Mouse (Mus musculus): ENCODE data around the gene Bdh1. TPM values are rescaled to one million over a fixed set of nuclear protein-coding genes. Genes with fewer than 3 reads are reported as not detected.
"Not testable (repeated sequence)": the region's sequence is repeated elsewhere in the genome, so short reads cannot be mapped to it uniquely, and the experiment has no call there.

Bdh1 gene
- polyA plus RNA-seq, 1 experiment from 2014 or later = 98.2 TPM

GRCm38 (mm10) chr16:31465630-31466029, 43.5 kb downstream of the Bdh1 start:
- Histone ChIP-seq H3K27ac (ENCODE audit: low read length) (no peak overlapping the region), H3K4me1 (ENCODE audit: control insufficient read depth, insufficient read depth, low read length) (peaks cover 2% of the 10 kb centered on the region; the same call in 1 of the 2 replicates), H3K9ac (ENCODE audit: low read length) (no peak overlapping the region), H3K36me3 (ENCODE audit: control insufficient read depth, insufficient read depth, low read length) (no peaks in the 10 kb centered on the region), H3K9me3 (replicated peaks; ENCODE audit: control insufficient read depth, low read length) (no peaks in the 10 kb centered on the region), H3K27me3 (ENCODE audit: control insufficient read depth, insufficient read depth, low read length) (no peaks in the 10 kb centered on the region), H3K4me2 (ENCODE audit: low read depth, low read length) (no peak overlapping the region), H3K4me3 (replicated peaks; ENCODE audit: low read length) (no peak overlapping the region)
- no peak for ATAC-seq (ENCODE audit: insufficient read depth, low FRiP score)
- WGBS = 32% methylated on average over 4 of the region's 4 CpGs

DNA sequence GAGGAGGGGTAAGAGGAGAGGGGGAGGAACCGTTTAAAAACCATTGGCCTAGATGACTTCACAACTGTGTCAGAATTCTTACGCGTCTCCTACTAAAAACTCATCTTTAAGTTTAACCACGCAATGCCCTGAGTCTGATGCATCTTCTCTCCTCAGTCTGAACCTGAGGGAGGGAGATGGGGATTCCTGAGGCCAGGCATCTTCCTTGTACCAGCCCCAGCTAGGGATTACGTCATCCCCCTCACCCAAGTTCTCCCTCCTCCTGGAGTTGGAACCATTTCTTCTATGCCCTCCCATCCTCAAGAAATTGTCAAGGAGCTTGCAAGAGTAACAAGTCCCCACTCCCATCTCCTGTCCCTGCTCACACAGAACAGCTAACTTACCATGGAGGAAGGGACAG, 44.0 kb downstream of the Bdh1 start:
- Histone ChIP-seq H3K27me3 (ENCODE audit: control insufficient read depth, insufficient read depth, low read length) (no peaks in the 10 kb centered on the region), H3K36me3 (ENCODE audit: control insufficient read depth, insufficient read depth, low read length) (no peaks in the 10 kb centered on the region), H3K4me1 (ENCODE audit: control insufficient read depth, insufficient read depth, low read length) (peaks cover 2% of the 10 kb centered on the region; the same call in 1 of the 2 replicates), H3K27ac (ENCODE audit: low read length) (no peak overlapping the region), H3K9ac (ENCODE audit: low read length) (no peak overlapping the region), H3K4me2 (ENCODE audit: low read depth, low read length) (no peak overlapping the region), H3K9me3 (replicated peaks; ENCODE audit: control insufficient read depth, low read length) (no peaks in the 10 kb centered on the region), H3K4me3 (replicated peaks; ENCODE audit: low read length) (no peak overlapping the region)
- 77% methylated on average over 5 of the region's 5 CpGs for WGBS
- ATAC-seq (ENCODE audit: insufficient read depth, low FRiP score) = no peak

- H3K4me2 ChIP-seq (ENCODE audit: low read depth, low read length); H3K9me3 ChIP-seq (replicated peaks; ENCODE audit: control insufficient read depth, low read length); ATAC-seq (ENCODE audit: insufficient read depth, low FRiP score); H3K27me3 ChIP-seq (ENCODE audit: control insufficient read depth, insufficient read depth, low read length); H3K9ac ChIP-seq (ENCODE audit: low read length); H3K27ac ChIP-seq (ENCODE audit: low read length); H3K4me3 ChIP-seq (replicated peaks; ENCODE audit: low read length); H3K4me1 ChIP-seq (ENCODE audit: control insufficient read depth, insufficient read depth, low read length); H3K36me3 ChIP-seq (ENCODE audit: control insufficient read depth, insufficient read depth, low read length): not testable (repeated sequence)
- whole genome bisulfite sequencing = 82% methylated on average over 4 of the region's 4 CpGs
These were observed 48.7 kb downstream of the Bdh1 start for GRCm38 (mm10) chr16:31470819-31471218.

- Histone ChIP-seq H3K27me3 (ENCODE audit: control insufficient read depth, insufficient read depth, low read length) (no peaks in the 10 kb centered on the region), H3K36me3 (ENCODE audit: control insufficient read depth, insufficient read depth, low read length) (no peaks in the 10 kb centered on the region), H3K9me3 (replicated peaks; ENCODE audit: control insufficient read depth, low read length) (no peaks in the 10 kb centered on the region), H3K9ac (ENCODE audit: low read length) (no peak overlapping the region), H3K4me3 (replicated peaks; ENCODE audit: low read length) (no peak overlapping the region), H3K4me1 (ENCODE audit: control insufficient read depth, insufficient read depth, low read length) (no peaks in the 10 kb centered on the region), H3K4me2 (ENCODE audit: low read depth, low read length) (no peak overlapping the region), H3K27ac (ENCODE audit: low read length) (no peak overlapping the region)
- no peak for ATAC-seq (ENCODE audit: insufficient read depth, low FRiP score)
- WGBS = 78% methylated on average over 5 of the region's 5 CpGs
These were observed 49.9 kb downstream of the Bdh1 start for GRCm38 (mm10) chr16:31471994-31472393.

DNA sequence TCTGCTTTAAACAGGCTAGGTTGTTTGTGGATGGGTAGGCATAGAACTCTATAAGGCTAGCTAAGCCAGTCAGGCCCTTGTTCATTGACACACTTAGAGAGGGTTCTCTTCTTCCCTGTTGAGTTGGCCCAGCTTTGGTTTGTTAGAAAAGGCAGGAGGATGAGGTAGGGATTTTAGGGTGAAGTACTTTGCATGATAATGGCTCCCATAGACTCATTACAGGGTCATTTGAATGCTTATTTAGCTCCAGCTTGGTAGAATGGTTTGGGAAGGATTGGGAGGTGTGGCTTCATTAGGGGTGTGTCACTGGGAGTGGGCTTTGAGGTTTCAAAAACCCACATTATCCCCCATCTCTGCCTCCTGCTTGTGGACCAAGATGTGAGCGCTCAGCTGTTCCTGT, 51.1 kb downstream of the Bdh1 start:
- Histone ChIP-seq H3K27ac (ENCODE audit: low read length) (no peak overlapping the region), H3K4me3 (replicated peaks; ENCODE audit: low read length) (no peak overlapping the region), H3K4me1 (ENCODE audit: control insufficient read depth, insufficient read depth, low read length) (no peaks in the 10 kb centered on the region), H3K9ac (ENCODE audit: low read length) (no peak overlapping the region), H3K27me3 (ENCODE audit: control insufficient read depth, insufficient read depth, low read length) (no peaks in the 10 kb centered on the region), H3K36me3 (ENCODE audit: control insufficient read depth, insufficient read depth, low read length) (no peaks in the 10 kb centered on the region), H3K9me3 (replicated peaks; ENCODE audit: control insufficient read depth, low read length) (no peaks in the 10 kb centered on the region), H3K4me2 (ENCODE audit: low read depth, low read length) (no peak overlapping the region)
- 90% methylated on average over 1 of the region's 1 CpGs for whole genome bisulfite sequencing
- ATAC-seq (ENCODE audit: insufficient read depth, low FRiP score) = no peak

- Histone ChIP-seq H3K27ac (ENCODE audit: low read length) (peak overlapping the region; percentile 8; the same call in 1 of the 2 replicates), H3K9me3 (replicated peaks; ENCODE audit: control insufficient read depth, low read length) (no peaks in the 10 kb centered on the region), H3K9ac (ENCODE audit: low read length) (no peak overlapping the region), H3K27me3 (ENCODE audit: control insufficient read depth, insufficient read depth, low read length) (no peaks in the 10 kb centered on the region), H3K4me1 (ENCODE audit: control insufficient read depth, insufficient read depth, low read length) (no peaks in the 10 kb centered on the region), H3K4me3 (replicated peaks; ENCODE audit: low read length) (no peak overlapping the region), H3K36me3 (ENCODE audit: control insufficient read depth, insufficient read depth, low read length) (no peaks in the 10 kb centered on the region), H3K4me2 (ENCODE audit: low read depth, low read length) (no peak overlapping the region)
- 58% methylated on average over 9 of the region's 9 CpGs for WGBS
- peak; percentile 22; the same call in 1 of the 2 replicates for ATAC-seq (ENCODE audit: insufficient read depth, low FRiP score)
These were observed 53.3 kb downstream of the Bdh1 start for GRCm38 (mm10) chr16:31475123-31475968.

GRCm38 (mm10) chr16:31476872-31477603, 55.0 kb downstream of the Bdh1 start:
- no peak overlapping the region for H3K4me3 ChIP-seq (replicated peaks; ENCODE audit: low read length)
- no peak overlapping the region for H3K9ac ChIP-seq (ENCODE audit: low read length)
- ATAC-seq (ENCODE audit: insufficient read depth, low FRiP score) = 0 out of 2 replicates have a peak, but pooled peaks have one; percentile 26
- no peaks in the 10 kb centered on the region for H3K9me3 ChIP-seq (replicated peaks; ENCODE audit: control insufficient read depth, low read length)
- H3K27ac ChIP-seq (ENCODE audit: low read length) = no peak overlapping the region
- no peaks in the 10 kb centered on the region for H3K4me1 ChIP-seq (ENCODE audit: control insufficient read depth, insufficient read depth, low read length)
- no peaks in the 10 kb centered on the region for H3K36me3 ChIP-seq (ENCODE audit: control insufficient read depth, insufficient read depth, low read length)
- H3K27me3 ChIP-seq (ENCODE audit: control insufficient read depth, insufficient read depth, low read length) = no peaks in the 10 kb centered on the region
- H3K4me2 ChIP-seq (ENCODE audit: low read depth, low read length) = no peak overlapping the region
- 34% methylated on average over 7 of the region's 7 CpGs for WGBS

- WGBS = 88% methylated on average over 5 of the region's 5 CpGs
These were observed 63.3 kb downstream of the Bdh1 start for GRCm38 (mm10) chr16:31485336-31485735.

GRCm38 (mm10) chr16:31487266-31487665, 65.2 kb downstream of the Bdh1 start:
- Histone ChIP-seq H3K27me3 (ENCODE audit: control insufficient read depth, insufficient read depth, low read length) (no peaks in the 10 kb centered on the region), H3K4me3 (replicated peaks; ENCODE audit: low read length) (no peak overlapping the region), H3K36me3 (ENCODE audit: control insufficient read depth, insufficient read depth, low read length) (no peaks in the 10 kb centered on the region), H3K4me2 (ENCODE audit: low read depth, low read length) (no peak overlapping the region), H3K9ac (ENCODE audit: low read length) (no peak overlapping the region), H3K9me3 (replicated peaks; ENCODE audit: control insufficient read depth, low read length) (no peaks in the 10 kb centered on the region), H3K27ac (ENCODE audit: low read length) (no peak overlapping the region), H3K4me1 (ENCODE audit: control insufficient read depth, insufficient read depth, low read length) (peaks cover 5% of the 10 kb centered on the region; the same call in 1 of the 2 replicates)
- WGBS = 77% methylated on average over 3 of the region's 3 CpGs
- ATAC-seq (ENCODE audit: insufficient read depth, low FRiP score) = no peak

More at GRCm38 (mm10) chr16:31485336-31485735, 63.3 kb downstream of the Bdh1 start:
- H3K9ac ChIP-seq (ENCODE audit: low read length) = no peak overlapping the region
- H3K4me2 ChIP-seq (ENCODE audit: low read depth, low read length) = no peak overlapping the region
- no peaks in the 10 kb centered on the region for H3K36me3 ChIP-seq (ENCODE audit: control insufficient read depth, insufficient read depth, low read length)
- H3K27me3 ChIP-seq (ENCODE audit: control insufficient read depth, insufficient read depth, low read length) = no peaks in the 10 kb centered on the region
- no peaks in the 10 kb centered on the region for H3K9me3 ChIP-seq (replicated peaks; ENCODE audit: control insufficient read depth, low read length)
- no peak for ATAC-seq (ENCODE audit: insufficient read depth, low FRiP score)
- H3K27ac ChIP-seq (ENCODE audit: low read length) = no peak overlapping the region
- no peak overlapping the region for H3K4me3 ChIP-seq (replicated peaks; ENCODE audit: low read length)
- peaks cover 5% of the 10 kb centered on the region; the same call in 1 of the 2 replicates for H3K4me1 ChIP-seq (ENCODE audit: control insufficient read depth, insufficient read depth, low read length)
